Mouse (Mus musculus) midbrain, embryonic 15.5 days (tissue): ENCODE data around the gene Eif5a2. TPM values are rescaled to one million over a fixed set of nuclear protein-coding genes. Genes with fewer than 3 reads are reported as not detected.

ENCODE experiments used
- ATAC-seq: fragments of 200-750 bp; cut with Nextera tagmentation; replicated peaks from 2 replicates; pipeline ENCODE4 v1.8.0; 2017; ENCODE audit warnings: moderate TSS enrichment
- H3K27ac ChIP-seq: fragments of 300-500 bp; sonication (generic); 2 replicates; pipeline ENCODE4 v1.5.1; 2015; ENCODE audit warnings: mild to moderate bottlenecking, inconsistent platforms
- H3K27me3 ChIP-seq: fragments of 300-500 bp; sonication (generic); replicated peaks from 2 replicates; pipeline ENCODE4 v1.6.1; 2015; ENCODE audit warnings: inconsistent platforms
- H3K36me3 ChIP-seq: fragments of 300-500 bp; sonication (generic); replicated peaks from 2 replicates; pipeline ENCODE4 v1.6.1; 2015; ENCODE audit warnings: inconsistent platforms
- H3K4me1 ChIP-seq: fragments of 300-500 bp; sonication (generic); 2 replicates; pipeline ENCODE4 v1.6.1; 2015; ENCODE audit warnings: inconsistent platforms
- H3K4me2 ChIP-seq: fragments of 300-500 bp; sonication (generic); 2 replicates; pipeline ENCODE4 v1.6.1; 2015; ENCODE audit warnings: inconsistent platforms, mild to moderate bottlenecking, moderate library complexity
- H3K4me3 ChIP-seq: fragments of 300-500 bp; sonication (generic); 2 replicates; pipeline ENCODE4 v1.5.1; 2015; ENCODE audit warnings: mild to moderate bottlenecking, inconsistent platforms
- H3K9ac ChIP-seq: fragments of 300-500 bp; sonication (generic); 2 replicates; pipeline ENCODE4 v1.6.1; 2015; ENCODE audit warnings: mild to moderate bottlenecking, inconsistent platforms
- H3K9me3 ChIP-seq: fragments of 300-500 bp; sonication (generic); 2 replicates; pipeline ENCODE4 v1.6.1; 2016; ENCODE audit warnings: inconsistent platforms
- WGBS: fragments of 180-500 bp; shearing (Covaris S2); methylation state at CpG from one replicate; pipeline ENCODE4 v1.1.7; 2015; ENCODE audit warnings: mixed read lengths; 5-methylcytosine and 5-hydroxymethylcytosine counted together
- polyA plus RNA-seq: library from polyadenylated mRNA; unstranded; fragments of >200 nt; fragmentation: Nextera tagmentation; extraction: Ambion mirVana; gene quantifications from 2 replicates; pipeline ENCODE4 v1.2.1, GENCODE M21; 2015

The Eif5a2 gene
- polyA plus RNA-seq, 1 experiment from 2014 or later: 8.9 TPM

DNA sequence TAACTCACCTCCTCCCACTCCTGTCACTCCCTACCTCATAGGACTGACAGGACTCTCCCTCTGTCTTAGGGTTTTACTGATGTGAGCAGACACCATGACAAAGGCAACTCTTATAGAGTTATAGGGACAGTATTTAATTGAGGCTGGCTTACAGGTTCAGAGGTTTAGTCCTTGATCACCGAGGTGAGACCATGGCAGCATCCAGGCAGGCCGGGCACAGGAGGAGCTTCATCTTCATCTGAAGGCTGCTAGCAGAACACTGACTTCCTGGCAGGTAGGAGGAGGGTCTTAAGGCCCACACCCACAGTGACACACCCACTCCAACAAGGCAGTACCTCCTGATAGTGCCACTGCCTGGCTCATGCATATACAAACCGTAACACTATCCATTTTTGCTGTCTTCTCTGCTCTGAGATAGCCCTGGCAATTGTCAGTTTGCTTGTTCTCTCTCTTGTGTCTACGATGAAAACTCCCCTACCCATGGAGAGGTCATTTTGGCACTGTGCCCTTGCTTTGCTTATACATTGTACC is 35.0 kb downstream of the Eif5a2 start:
- no peak for ATAC-seq
- Histone ChIP-seq H3K4me1 (no peaks in the 10 kb centered on the region), H3K9ac (no peak overlapping the region), H3K4me3 (no peak overlapping the region), H3K4me2 (no peak overlapping the region), H3K36me3 (no peaks in the 10 kb centered on the region), H3K27me3 (no peaks in the 10 kb centered on the region), H3K27ac (no peak overlapping the region), H3K9me3 (no peaks in the 10 kb centered on the region)
- 79% methylated on average over 4 of the region's 4 CpGs for WGBS

GRCm38 (mm10) chr3:28826272-28826671 is 45.2 kb downstream of the Eif5a2 start:
- H3K4me3 ChIP-seq: no peak overlapping the region
- H3K27ac ChIP-seq: no peak overlapping the region
- no peaks in the 10 kb centered on the region for H3K36me3 ChIP-seq
- no peak overlapping the region for H3K9ac ChIP-seq
- H3K9me3 ChIP-seq: no peaks in the 10 kb centered on the region
- no peaks in the 10 kb centered on the region for H3K27me3 ChIP-seq
- no peak for ATAC-seq
- H3K4me2 ChIP-seq: no peak overlapping the region
- H3K4me1 ChIP-seq: no peaks in the 10 kb centered on the region
- WGBS: 93% methylated on average over 1 of the region's 1 CpGs

- no peak for ATAC-seq
- Histone ChIP-seq H3K4me1 (no peaks in the 10 kb centered on the region), H3K27ac (no peak overlapping the region), H3K27me3 (no peaks in the 10 kb centered on the region), H3K9ac (no peak overlapping the region), H3K4me2 (no peak overlapping the region), H3K36me3 (no peaks in the 10 kb centered on the region), H3K4me3 (no peak overlapping the region), H3K9me3 (no peaks in the 10 kb centered on the region)
- WGBS: 90% methylated on average over 2 of the region's 2 CpGs
Observed at GRCm38 (mm10) chr3:28827605-28828004, 46.5 kb downstream of the Eif5a2 start.

GRCm38 (mm10) chr3:28829454-28829853 is 48.4 kb downstream of the Eif5a2 start:
- 93% methylated on average over 2 of the region's 2 CpGs for WGBS
- Histone ChIP-seq H3K9me3 (no peaks in the 10 kb centered on the region), H3K4me3 (no peak overlapping the region), H3K27ac (no peak overlapping the region), H3K4me1 (no peaks in the 10 kb centered on the region), H3K4me2 (no peak overlapping the region), H3K9ac (no peak overlapping the region), H3K36me3 (no peaks in the 10 kb centered on the region), H3K27me3 (no peaks in the 10 kb centered on the region)
- ATAC-seq: no peak

DNA sequence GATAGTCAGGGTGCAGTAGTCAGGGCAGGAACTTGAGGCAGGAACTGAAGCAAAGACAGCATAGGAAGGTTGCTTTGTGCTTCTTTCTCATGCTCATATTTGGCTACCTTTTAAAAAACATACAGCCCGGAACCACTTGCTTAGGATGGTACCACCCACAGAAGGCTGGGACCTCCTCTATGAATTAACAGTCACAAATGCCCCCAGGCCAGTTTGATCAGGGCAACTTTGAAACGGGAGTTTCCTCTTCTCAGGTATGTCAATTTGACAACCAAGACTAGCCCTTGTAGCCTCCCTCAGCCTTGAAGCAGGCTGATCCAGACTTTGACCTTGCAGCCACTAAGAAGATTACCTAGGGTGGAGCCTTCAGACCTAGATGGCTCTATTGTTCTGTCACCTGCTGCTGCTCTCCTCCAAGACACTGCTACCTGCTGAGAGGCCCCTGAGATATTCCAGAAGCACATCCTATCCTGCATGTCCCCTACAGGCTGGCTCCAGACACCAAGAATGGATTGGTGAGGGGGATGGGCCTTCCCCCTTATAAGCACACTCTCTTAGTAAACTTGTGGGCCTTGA is 55.8 kb downstream of the Eif5a2 start:
- Histone ChIP-seq H3K9me3 (no peaks in the 10 kb centered on the region), H3K4me2 (no peak overlapping the region), H3K9ac (no peak overlapping the region), H3K27ac (no peak overlapping the region), H3K4me1 (no peaks in the 10 kb centered on the region), H3K36me3 (no peaks in the 10 kb centered on the region), H3K27me3 (no peaks in the 10 kb centered on the region), H3K4me3 (no peak overlapping the region)
- WGBS: 84% methylated on average over 2 of the region's 2 CpGs
- ATAC-seq: no peak

GRCm38 (mm10) chr3:28841886-28842649 is 61.0 kb downstream of the Eif5a2 start:
- no peak overlapping the region for H3K27ac ChIP-seq
- 22% methylated on average over 3 of the region's 3 CpGs for WGBS
- no peak overlapping the region for H3K4me2 ChIP-seq
- no peak overlapping the region for H3K9ac ChIP-seq
- H3K27me3 ChIP-seq: no peaks in the 10 kb centered on the region
- no peak for ATAC-seq
- no peaks in the 10 kb centered on the region for H3K4me1 ChIP-seq
- H3K4me3 ChIP-seq: no peak overlapping the region
- no peaks in the 10 kb centered on the region for H3K9me3 ChIP-seq
- H3K36me3 ChIP-seq: no peaks in the 10 kb centered on the region

GRCm38 (mm10) chr3:28843231-28843630 is 62.2 kb downstream of the Eif5a2 start:
- 33% methylated on average over 8 of the region's 8 CpGs for WGBS
- no peak overlapping the region for H3K27ac ChIP-seq
- H3K4me2 ChIP-seq: no peak overlapping the region
- no peaks in the 10 kb centered on the region for H3K27me3 ChIP-seq
- ATAC-seq: no peak
- no peaks in the 10 kb centered on the region for H3K9me3 ChIP-seq
- no peak overlapping the region for H3K9ac ChIP-seq
- no peaks in the 10 kb centered on the region for H3K4me1 ChIP-seq
- H3K36me3 ChIP-seq: no peaks in the 10 kb centered on the region
- no peak overlapping the region for H3K4me3 ChIP-seq

GRCm38 (mm10) chr3:28847115-28847514 is 66.0 kb downstream of the Eif5a2 start:
- ATAC-seq: no peak
- Histone ChIP-seq H3K4me3 (no peak overlapping the region), H3K4me2 (no peak overlapping the region)

More at GRCm38 (mm10) chr3:28847115-28847514, 66.0 kb downstream of the Eif5a2 start:
- Histone ChIP-seq H3K27ac (no peak overlapping the region), H3K4me1 (no peaks in the 10 kb centered on the region), H3K36me3 (no peaks in the 10 kb centered on the region), H3K9ac (no peak overlapping the region), H3K27me3 (no peaks in the 10 kb centered on the region), H3K9me3 (no peaks in the 10 kb centered on the region)

Other genes starting within 250 kb of the Eif5a2 start
- 0.10 TPM in 1 of 2 replicates, not detected in the other for gene Slc2a2, start 83.4 kb upstream of the Eif5a2 start, polyA plus RNA-seq
- gene Rpl22l1, start 24.2 kb downstream of the Eif5a2 start, polyA plus RNA-seq: 172 and 192 TPM in 2 replicates
- not detected in 2 replicates for gene Gm1527, start 111.3 kb downstream of the Eif5a2 start, polyA plus RNA-seq